Mouse (Mus musculus): ENCODE results near the gene Cmtm4.

The Cmtm4 gene

GRCm38 (mm10) chr8:104395703-104396357 is at the start of gene Cmtm4:
Gene Cmtm4, minus strand, starts transcription at chr8:104395807.
- CTCF ChIA-PET: no interaction called here

- CTCF ChIA-PET: no interaction called here
Measured at GRCm38 (mm10) chr8:104445248-104445647, 49.6 kb upstream of the Cmtm4 start.

GRCm38 (mm10) chr8:104443125-104443679 is 47.6 kb upstream of the Cmtm4 start:
- CTCF ChIA-PET: interaction anchor here (0.6 to 0.9 kb wide), 3 partner anchors 101 to 211 kb away, joined by 3 to 7 read pairs (median 7); partner anchors contain the start of gene Cmtm3

GRCm38 (mm10) chr8:104442299-104443124 is 46.9 kb upstream of the Cmtm4 start, which contains the start of gene Dync1li2:
Gene Dync1li2, minus strand, starts transcription at chr8:104443047.
- CTCF ChIA-PET: interaction anchor here (0.6 to 0.9 kb wide), 3 partner anchors 100 to 210 kb away, joined by 3 to 7 read pairs (median 7); partner anchors contain the start of gene Cmtm3

- CTCF ChIA-PET: no interaction called here
Measured at GRCm38 (mm10) chr8:104441613-104442012, 46.0 kb upstream of the Cmtm4 start.

- CTCF ChIA-PET: no interaction called here
Measured at GRCm38 (mm10) chr8:104439461-104439860, 43.9 kb upstream of the Cmtm4 start.

- CTCF ChIA-PET: no interaction called here
Measured at GRCm38 (mm10) chr8:104437494-104438135, 42.0 kb upstream of the Cmtm4 start.

GRCm38 (mm10) chr8:104436591-104436990 is 41.0 kb upstream of the Cmtm4 start:
- CTCF ChIA-PET: no interaction called here

- CTCF ChIA-PET: no interaction called here
Measured at GRCm38 (mm10) chr8:104436038-104436437, 40.4 kb upstream of the Cmtm4 start.

- CTCF ChIA-PET: interaction anchor here (0.5 kb wide), 1 partner anchor 147 kb away, joined by 3 read pairs; no protein-coding TSS in a partner anchor
Measured at GRCm38 (mm10) chr8:104434826-104435354, 39.3 kb upstream of the Cmtm4 start.

- CTCF ChIA-PET: no interaction called here
Measured at GRCm38 (mm10) chr8:104434275-104434674, 38.7 kb upstream of the Cmtm4 start.

GRCm38 (mm10) chr8:104433191-104433842 is 37.7 kb upstream of the Cmtm4 start:
- CTCF ChIA-PET: interaction anchor here (0.6 to 0.7 kb wide), 3 partner anchors 78 to 196 kb away, joined by 4 to 15 read pairs (median 10); no protein-coding TSS in a partner anchor

- CTCF ChIA-PET: interaction anchor here (0.6 kb wide), 3 partner anchors 42 to 84 kb away, joined by 4 to 10 read pairs (median 4); no protein-coding TSS in a partner anchor
Measured at GRCm38 (mm10) chr8:104432656-104433055, 37.0 kb upstream of the Cmtm4 start.

- CTCF ChIA-PET: no interaction called here
Measured at GRCm38 (mm10) chr8:104430230-104430629, 34.6 kb upstream of the Cmtm4 start.

- CTCF ChIA-PET: no interaction called here
Measured at GRCm38 (mm10) chr8:104427703-104428102, 32.1 kb upstream of the Cmtm4 start.

- CTCF ChIA-PET: no interaction called here
Measured at GRCm38 (mm10) chr8:104422313-104422712, 26.7 kb upstream of the Cmtm4 start.

- CTCF ChIA-PET: no interaction called here
Measured at GRCm38 (mm10) chr8:104416022-104416421, 20.4 kb upstream of the Cmtm4 start.

GRCm38 (mm10) chr8:104414204-104414603 is 18.6 kb upstream of the Cmtm4 start:
- CTCF ChIA-PET: no interaction called here

GRCm38 (mm10) chr8:104413770-104414169 is 18.2 kb upstream of the Cmtm4 start:
- CTCF ChIA-PET: no interaction called here

- CTCF ChIA-PET: no interaction called here
Measured at GRCm38 (mm10) chr8:104412805-104413532, 17.4 kb upstream of the Cmtm4 start.
